Comparison of ENCODE assay signal across 8 mouse cellular contexts in the genomic region with DNA sequence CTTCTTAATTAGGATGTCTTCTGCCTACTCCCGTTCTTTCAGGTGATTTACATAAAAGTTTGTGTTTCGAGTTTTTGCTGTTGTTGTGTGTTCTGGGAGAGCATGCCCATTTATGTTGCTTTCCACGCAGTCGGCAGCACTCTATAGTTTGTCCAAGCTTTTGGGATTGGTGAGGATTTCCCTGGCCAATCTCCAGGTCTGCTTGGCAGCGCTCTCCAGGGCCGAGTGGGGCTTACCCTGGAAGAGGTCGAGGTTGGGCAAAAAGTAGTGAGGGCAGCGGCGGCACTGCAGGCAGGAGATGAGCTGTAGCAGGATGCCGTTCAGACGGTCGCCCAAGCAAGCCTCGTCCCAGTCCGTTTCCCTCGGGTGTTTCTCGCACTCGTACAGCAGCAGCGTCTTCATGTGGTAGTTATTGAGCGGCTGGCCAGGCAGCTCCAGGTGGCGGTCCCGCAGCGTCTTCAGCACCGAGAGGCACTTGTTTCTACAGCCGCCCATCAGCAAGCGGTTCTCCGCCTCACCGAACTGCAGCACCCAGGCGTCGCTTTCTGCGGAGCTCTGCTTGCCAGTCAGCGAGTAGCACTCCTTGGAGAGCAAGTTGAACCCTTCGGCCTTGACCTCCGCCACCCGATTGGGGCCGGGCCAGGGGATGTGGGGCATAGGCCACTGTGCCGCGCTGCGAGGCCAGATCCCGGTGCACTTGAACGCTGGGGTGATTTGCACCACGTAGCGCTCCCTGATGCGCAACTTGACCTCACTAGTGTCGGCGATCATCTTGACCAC. TPM values are rescaled to one million over a fixed set of nuclear protein-coding genes. Genes with fewer than 3 reads are reported as not detected.
DNase-seq lines count a peak whose midpoint lies in the region; ATAC-seq lines count a peak whose summit lies in the region.

No protein-coding gene starts in this region.

- H3K4me1 ChIP-seq in forebrain, embryonic 15.5 days: peaks cover 24% of the 10 kb centered on the region

- ATAC-seq in forebrain, embryonic 15.5 days (replicated peaks): peak; percentile 51
- peak; percentile 48 to 57 for ATAC-seq in hematopoietic stem cell, adult 5-6 weeks (replicated peaks in 1 of 2; ENCODE audit: insufficient read depth in 1 of 2, low FRiP score in 2 of 2, low TSS enrichment in 1 of 2, low read depth in 1 of 2, poor library complexity in 2 of 2, severe bottlenecking in 2 of 2)

- no peak overlapping the region for H3K9ac ChIP-seq in forebrain, embryonic 15.5 days (replicated peaks)

- peak; percentile 74 for DNase-seq in Muller cell, postnatal 12 days (ENCODE audit: inconsistent ontology term)
- DNase-seq in cerebellum, adult 18-20 months: peak; percentile 59
- peak; percentile 39 to 41 for DNase-seq in layer of hippocampus, postnatal 10 days (ENCODE audit: low spot score in 2 of 2)
- peak; percentile 32 for DNase-seq in lung, postnatal 14 days
- peak; percentile 58 for DNase-seq in right cerebral cortex, adult 18-20 months
- DNase-seq in yolk sac, embryonic 10.5 days (ENCODE audit: low spot score): peak; percentile 36

- H3K4me3 ChIP-seq in forebrain, embryonic 15.5 days: peak overlapping the region; percentile 29

- H3K9me3 ChIP-seq in forebrain, embryonic 15.5 days: no peaks in the 10 kb centered on the region

- H3K4me2 ChIP-seq in forebrain, embryonic 15.5 days (replicated peaks): peak overlapping the region; percentile 48

- WGBS in forebrain, embryonic 15.5 days: under 1% methylated on average over 45 of the region's 45 CpGs

- no peak overlapping the region for H3K27ac ChIP-seq in forebrain, embryonic 15.5 days (replicated peaks)

- peaks cover 66% of the 10 kb centered on the region for H3K27me3 ChIP-seq in forebrain, embryonic 15.5 days

- no peaks in the 10 kb centered on the region for H3K36me3 ChIP-seq in forebrain, embryonic 15.5 days

RNA-seq across cellular contexts. Expression of gene Mab21l2, which starts 1.8 kb away (rescaled TPM):
- polyA plus RNA-seq in forebrain, embryonic 15.5 days (2015; fragmentation: Nextera tagmentation; extraction: Ambion mirVana): 2.2 and 3.5 TPM in 2 replicates
- not detected in 2 replicates for total RNA-seq in hematopoietic stem cell, adult 5-6 weeks (2017)
- total RNA-seq in layer of hippocampus, postnatal 10 days (2021): not detected
